Mouse (Mus musculus) kidney, adult 10 weeks (tissue): ENCODE results near the gene Txndc11. TPM values are rescaled to one million over a fixed set of nuclear protein-coding genes. Genes with fewer than 3 reads are reported as not detected.

Experiments
- polyA plus RNA-seq: library from polyadenylated mRNA; stranded (reverse); fragments of 350-450 nt; fragmentation: Illumina TruSeq; extraction: RNeasy Lipid Tissue Mini Kit (QIAGEN cat#74804); gene quantifications from one replicate; pipeline ENCODE4 v1.2.3, GENCODE M21; 2014; ENCODE audit warnings: low read depth, low replicate concordance

The Txndc11 gene
- polyA plus RNA-seq = 18.9 TPM

DNA sequence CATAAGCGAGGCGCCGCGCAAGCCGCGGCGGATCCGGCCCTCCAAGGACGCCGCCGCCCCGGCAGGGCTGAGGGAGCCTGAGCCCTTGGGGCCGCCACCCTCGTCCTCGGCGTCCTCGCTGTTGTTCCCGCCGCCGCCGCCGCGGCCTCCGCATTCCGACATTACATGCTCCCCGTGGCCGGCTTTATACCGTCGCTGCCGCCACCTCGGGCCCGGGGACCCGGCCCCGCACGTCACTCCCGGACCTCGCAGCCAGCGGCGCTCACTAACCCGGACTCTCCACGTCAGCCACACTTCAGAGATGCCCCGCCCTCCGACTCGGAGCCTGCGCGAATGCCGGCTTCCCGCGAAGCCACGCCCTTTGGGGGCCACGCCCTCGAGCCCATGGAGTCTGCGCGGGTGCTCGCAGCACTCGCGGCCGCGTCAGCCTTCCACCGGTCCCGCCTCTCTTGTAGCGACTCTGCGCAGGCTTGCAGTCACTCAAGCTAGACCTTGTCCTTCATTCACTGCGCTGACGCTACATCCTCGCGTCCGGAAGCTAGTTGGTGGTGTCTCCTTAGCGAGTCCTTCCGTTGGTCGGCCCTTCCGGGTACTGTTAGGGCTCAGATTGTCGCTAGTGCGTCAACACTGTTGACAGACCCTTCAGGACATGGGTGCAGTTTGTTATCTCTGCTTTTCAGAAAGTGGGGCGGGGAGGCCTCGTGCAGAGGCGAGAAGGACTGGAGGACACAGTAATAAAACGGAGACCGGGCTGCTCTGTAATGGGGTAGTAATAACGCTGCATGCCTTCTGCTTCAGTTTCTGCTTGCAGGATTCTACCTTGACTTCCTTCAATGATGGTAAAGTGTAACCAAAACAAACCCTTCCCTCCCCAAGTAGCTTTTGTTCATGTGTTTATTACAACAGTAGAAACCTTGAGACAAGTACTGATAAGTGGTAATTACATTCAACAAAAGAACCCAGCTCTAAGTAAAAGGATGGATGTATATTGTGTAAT, at the start of gene Txndc11:
Gene Txndc11, minus strand, starts transcription at position 303 of the 997 bp plus-strand sequence.

DNA sequence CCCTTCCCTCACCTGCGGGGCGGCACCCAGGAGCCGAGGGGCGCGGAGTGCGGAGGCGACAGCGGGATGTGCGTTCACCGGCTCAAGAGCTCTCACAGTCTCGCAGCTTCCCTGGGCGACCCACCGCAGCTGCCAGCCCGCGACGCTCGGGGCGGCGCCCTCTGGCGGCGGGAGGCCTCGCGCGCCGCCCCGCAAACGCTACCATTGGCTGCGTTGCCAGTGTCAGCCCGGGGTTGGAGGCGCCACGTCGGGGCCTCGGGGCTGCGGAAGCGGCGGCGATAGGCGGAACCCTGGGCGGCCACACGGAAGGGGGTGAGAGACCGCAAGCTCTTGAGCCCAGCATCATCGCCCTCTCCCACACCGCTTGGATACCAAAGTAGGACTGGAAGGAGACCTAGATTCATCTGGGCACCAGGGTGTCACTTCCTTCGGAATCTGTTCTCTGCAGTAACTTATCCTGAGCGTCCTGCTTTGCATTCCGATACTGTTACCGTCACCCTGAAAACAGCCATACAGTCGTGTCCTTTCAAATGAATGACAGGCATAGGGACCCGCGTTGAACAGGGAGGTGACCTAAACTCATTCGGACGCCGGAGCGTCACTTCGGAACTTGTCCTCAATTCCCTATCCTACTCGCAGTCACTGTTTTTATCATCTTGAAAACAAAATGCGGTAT, 41.9 kb upstream of the Txndc11 start, which contains the start of gene Zc3h7a:
Gene Zc3h7a, minus strand, starts transcription at position 186 of the 676 bp plus-strand sequence.

DNA sequence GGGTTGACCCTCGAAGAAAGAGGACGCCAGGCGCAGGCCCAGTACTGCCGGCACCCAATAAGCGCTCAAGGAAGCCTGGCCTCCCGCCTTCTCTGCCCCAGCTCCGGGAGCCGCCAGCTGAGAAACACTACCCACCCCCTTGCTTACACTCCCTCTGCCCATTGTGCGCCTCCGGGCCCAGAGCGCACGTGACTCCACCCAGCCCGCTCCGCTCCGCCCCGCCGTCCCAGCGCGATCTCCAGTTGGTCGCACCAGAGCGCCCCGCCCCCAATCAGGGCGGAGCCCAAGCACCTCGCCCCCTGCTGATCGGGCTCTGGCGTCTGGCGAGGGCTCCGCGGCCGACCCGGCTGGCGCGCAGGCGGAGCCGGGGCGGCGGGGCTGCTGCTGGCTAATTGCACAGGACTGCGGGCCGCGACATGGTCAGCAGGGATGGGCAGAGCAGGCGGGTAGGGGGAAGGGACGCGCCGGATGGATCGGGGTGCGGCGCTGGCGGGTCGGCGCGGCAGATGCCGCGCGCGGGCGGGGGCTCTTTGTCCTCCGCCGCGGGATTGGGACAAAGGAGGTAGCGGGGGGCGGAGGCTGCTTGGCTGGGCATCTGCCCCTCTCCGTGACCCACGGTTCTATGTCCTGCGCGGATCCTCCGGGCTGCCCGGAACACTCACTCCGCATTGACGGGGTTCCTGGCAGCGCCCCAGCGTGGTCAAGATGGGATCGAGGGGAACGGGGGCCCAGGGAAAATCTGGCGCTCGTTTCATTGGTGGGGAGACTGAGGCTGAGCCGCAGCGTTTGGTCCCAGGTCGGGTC, 68.2 kb downstream of the Txndc11 start, which contains the start of gene Litaf:
Gene Litaf, minus strand, starts transcription at position 129 of the 804 bp plus-strand sequence.

GRCm38 (mm10) chr16:11060645-11061044, 73.8 kb downstream of the Txndc11 start, which contains the start of gene Snn:
TSS of gene Snn (plus strand) at chr16:11060945.

Other genes starting within 250 kb of the Txndc11 start
- 63.7 TPM for gene Snn, start 73.7 kb downstream of the Txndc11 start, polyA plus RNA-seq
- 40.5 TPM for gene Litaf, start 68.5 kb downstream of the Txndc11 start, polyA plus RNA-seq
- gene Zc3h7a, start 41.7 kb upstream of the Txndc11 start, polyA plus RNA-seq = 118 TPM
- 140 TPM for gene Rsl1d1, start 68.7 kb upstream of the Txndc11 start, polyA plus RNA-seq
- 370 TPM for gene Gspt1, start 119.7 kb upstream of the Txndc11 start, polyA plus RNA-seq
- not detected for gene Tnfrsf17, start 179.2 kb upstream of the Txndc11 start, polyA plus RNA-seq
- gene Snx29, start 188.3 kb upstream of the Txndc11 start, polyA plus RNA-seq = 19.2 TPM